Mouse (Mus musculus): ENCODE measurements at regions not wholly inside any gene's neighbourhood (a gene's known extent, or its start where the extent isn't known, plus 50 kb on each side); places are given as distances from the start of the nearest gene placed in this dataset.

- DNase-seq (ENCODE audit: low read depth, low spot score), result no peak
Observed at GRCm38 (mm10) chr11:24340677-24341076, 262.8 kb downstream of the Bcl11a start.

GRCm38 (mm10) chr11:24341650-24342049 lies 263.8 kb downstream of the Bcl11a start:
- DNase-seq (ENCODE audit: low read depth, low spot score), result no peak

- no peak for DNase-seq (ENCODE audit: low read depth, low spot score)
Observed at GRCm38 (mm10) chr11:24342176-24342575, 264.3 kb downstream of the Bcl11a start.

GRCm38 (mm10) chr11:24342732-24343131 lies 264.9 kb downstream of the Bcl11a start:
- no peak for DNase-seq (ENCODE audit: low read depth, low spot score)

- DNase-seq (ENCODE audit: low read depth, low spot score), result no peak
Observed at GRCm38 (mm10) chr11:24347225-24347624, 269.4 kb downstream of the Bcl11a start.

DNA sequence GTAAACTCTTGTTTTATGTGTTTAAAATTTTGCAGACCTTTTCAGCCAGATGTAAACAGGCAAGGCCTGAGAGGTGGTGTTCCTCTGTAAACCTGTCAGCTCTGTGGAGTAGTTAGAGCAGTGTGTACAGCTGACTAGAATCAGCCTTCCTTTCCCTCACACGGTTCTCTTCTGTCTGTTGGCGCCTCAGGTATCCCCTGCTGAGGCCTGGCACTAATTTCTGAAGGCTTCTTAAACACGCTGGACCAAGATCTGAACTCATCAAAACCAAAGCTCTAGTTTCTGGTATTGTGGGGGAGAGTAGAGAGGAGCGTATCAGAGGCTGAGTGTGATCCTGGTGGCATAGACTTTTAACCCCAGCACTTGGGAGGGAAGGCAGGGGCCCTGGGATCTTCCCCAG lies 270.9 kb downstream of the Bcl11a start:
- DNase-seq (ENCODE audit: low read depth, low spot score), result no peak

- no peak for DNase-seq (ENCODE audit: low read depth, low spot score)
Observed at GRCm38 (mm10) chr11:24349967-24350643, 272.2 kb downstream of the Bcl11a start.

DNA sequence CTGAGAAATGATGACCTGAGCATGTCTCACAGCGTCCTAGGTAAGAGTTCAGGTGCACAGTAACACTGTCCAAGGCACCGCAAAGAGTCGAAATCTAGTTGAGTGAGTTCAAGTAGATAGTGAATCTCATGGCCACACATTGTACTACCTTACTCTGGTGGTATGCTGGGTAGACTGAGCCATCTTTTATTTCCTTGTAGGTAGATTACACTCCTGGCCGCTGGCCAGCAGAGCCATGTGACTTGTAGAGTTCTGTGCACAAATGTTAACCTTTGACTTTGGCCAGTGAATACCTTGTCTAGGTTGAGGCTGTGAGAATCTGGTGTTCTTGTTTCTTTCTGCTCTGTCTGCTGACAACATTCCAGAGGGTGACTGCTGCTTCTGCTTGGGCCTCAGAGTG lies 273.0 kb downstream of the Bcl11a start:
- no peak for DNase-seq (ENCODE audit: low read depth, low spot score)

DNA sequence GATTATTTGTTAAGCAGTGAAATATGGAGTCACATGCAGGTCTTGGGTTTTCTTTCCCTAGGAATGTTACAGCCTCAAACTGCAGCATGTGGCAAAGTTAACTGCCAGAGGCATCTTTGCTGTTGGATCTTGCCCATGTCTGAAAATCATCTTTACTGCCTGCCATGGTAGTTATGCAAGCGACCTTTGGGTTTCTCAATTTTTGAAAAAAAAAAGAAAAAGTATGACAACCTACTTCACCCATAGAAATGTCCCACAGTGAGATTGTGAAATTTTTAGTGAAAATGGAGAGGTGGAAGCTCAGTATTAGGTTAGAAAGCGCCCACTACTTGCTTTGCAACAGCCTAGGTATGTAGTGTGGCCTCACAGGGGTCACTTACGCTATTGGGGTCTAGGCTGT lies 274.2 kb downstream of the Bcl11a start:
- no peak for DNase-seq (ENCODE audit: low read depth, low spot score)

GRCm38 (mm10) chr11:24353056-24353455 lies 275.2 kb downstream of the Bcl11a start:
- DNase-seq (ENCODE audit: low read depth, low spot score), result no peak

- DNase-seq (ENCODE audit: low read depth, low spot score), result no peak
Observed at GRCm38 (mm10) chr11:24357388-24357787, 279.5 kb downstream of the Bcl11a start.

DNA sequence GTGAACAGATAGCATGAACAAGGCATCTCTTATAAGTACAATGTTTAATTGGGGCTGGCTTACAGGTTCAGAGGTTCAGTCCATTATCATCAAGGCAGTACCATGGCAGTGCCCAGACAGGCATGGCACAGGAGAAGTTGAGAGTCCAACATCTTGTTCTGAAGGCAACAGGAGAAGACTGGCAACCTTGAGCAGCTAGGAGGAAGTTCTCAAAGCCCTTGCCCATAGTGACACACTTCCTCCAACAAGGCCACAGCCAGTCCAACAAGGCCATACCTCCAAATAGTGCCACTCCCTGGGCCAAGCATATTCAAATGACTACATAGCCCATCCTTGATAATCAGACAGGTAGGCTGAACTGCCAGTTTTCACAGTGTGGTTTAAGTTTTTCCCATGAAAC lies 281.2 kb downstream of the Bcl11a start:
- no peak for DNase-seq (ENCODE audit: low read depth, low spot score)

GRCm38 (mm10) chr11:24361998-24362687 lies 284.3 kb downstream of the Bcl11a start:
- DNase-seq (ENCODE audit: low read depth, low spot score), result no peak

- no peak for DNase-seq (ENCODE audit: low read depth, low spot score)
Observed at GRCm38 (mm10) chr11:24362688-24363035, 284.8 kb downstream of the Bcl11a start.

DNA sequence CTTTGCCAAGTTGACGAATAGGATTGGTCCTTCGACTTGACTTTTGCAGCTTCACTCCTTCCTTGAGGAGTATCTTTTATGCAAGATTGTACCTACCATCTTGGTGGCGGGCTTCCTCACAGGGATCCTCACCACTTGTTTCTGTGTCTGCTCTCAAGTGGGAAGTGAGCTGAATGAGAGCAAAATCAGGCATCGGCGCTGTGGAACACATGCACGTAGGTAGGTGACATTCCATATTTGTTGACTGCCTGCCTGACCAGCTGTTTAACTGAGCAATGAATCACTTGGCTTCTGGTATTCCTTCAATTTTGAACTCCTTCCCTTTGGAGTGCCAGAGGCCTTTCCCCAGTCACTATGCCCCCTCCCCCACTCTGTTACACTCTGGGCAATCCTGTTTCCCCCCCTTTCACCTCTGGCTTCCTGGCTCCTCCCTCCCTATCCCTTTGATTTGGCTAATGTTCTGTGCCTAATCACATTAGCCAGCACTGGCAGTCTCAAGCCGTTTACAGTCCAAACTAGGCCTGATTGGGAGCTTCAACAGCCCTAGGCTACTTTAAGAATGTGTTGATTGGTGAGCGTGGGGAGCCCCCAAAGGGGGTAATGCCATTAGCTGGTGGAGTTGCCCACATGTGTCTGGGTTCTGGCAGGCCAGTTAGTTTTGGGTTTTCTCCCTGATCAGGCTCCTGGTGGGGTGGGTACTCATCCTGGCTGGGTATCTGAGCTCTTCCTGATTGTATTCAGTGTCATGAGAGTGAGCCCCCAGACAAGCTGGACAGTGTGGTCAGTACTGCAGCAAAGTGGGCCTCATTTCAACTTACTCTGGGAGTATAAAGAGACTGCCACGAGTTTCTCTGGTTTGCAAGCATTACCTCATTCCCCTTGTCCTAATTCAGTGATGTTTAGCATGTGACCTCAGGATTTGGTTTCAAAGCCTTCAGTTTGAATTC lies 285.8 kb downstream of the Bcl11a start:
- no peak for DNase-seq (ENCODE audit: low read depth, low spot score)

- DNase-seq (ENCODE audit: low read depth, low spot score), result no peak
Observed at GRCm38 (mm10) chr11:24370198-24370860, 292.5 kb downstream of the Bcl11a start.

DNA sequence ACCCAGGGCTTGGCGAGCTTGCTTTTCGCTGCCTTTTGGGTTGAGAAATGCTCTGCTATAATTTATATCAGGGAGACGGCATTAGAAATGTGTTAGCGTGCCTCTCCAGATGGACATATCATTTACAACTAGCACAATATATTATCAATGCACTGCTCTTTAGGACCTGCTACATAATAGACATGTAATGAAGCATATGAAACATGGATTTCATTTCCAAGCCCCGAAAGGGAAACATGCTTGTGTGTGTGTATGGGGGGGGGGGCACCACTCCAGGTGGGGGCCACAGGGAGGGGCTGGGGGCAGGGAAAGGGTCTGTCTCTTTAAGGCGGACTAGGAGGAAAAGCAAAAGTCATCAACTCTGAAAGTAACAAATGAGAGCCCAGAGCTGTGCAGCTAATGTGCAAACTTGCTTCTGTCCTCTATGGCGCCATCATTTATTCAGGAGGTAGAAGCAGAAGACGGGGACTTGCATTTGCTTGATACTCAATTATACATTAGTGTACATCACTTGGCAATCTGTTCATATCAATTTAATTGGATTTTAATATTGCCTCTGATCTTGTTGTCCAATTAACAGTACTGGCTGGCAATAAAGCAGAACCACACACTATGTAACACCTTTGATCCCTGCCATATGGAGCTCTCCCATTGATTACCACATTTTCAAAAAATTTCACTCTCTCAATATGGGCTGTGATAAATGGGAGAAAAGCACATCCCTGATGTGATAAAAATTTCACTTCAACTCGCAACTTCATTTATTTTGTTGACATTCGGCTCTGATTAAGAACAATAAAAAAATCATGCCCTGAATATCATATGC lies 293.2 kb downstream of the Bcl11a start:
- DNase-seq (ENCODE audit: low read depth, low spot score), result no peak

- DNase-seq (ENCODE audit: low read depth, low spot score), result no peak
Observed at GRCm38 (mm10) chr11:24371687-24371950, 293.8 kb downstream of the Bcl11a start.

GRCm38 (mm10) chr11:24371963-24372362 lies 294.1 kb downstream of the Bcl11a start:
- no peak for DNase-seq (ENCODE audit: low read depth, low spot score)

GRCm38 (mm10) chr11:24372616-24373015 lies 294.8 kb downstream of the Bcl11a start:
- no peak for DNase-seq (ENCODE audit: low read depth, low spot score)

- no peak for DNase-seq (ENCODE audit: low read depth, low spot score)
Observed at GRCm38 (mm10) chr11:24373301-24373700, 295.4 kb downstream of the Bcl11a start.
